Mouse (Mus musculus): ENCODE measurements at regions not wholly inside any gene's neighbourhood (a gene's known extent, or its start where the extent isn't known, plus 50 kb on each side); places are given as distances from the start of the nearest gene placed in this dataset.

DNA sequence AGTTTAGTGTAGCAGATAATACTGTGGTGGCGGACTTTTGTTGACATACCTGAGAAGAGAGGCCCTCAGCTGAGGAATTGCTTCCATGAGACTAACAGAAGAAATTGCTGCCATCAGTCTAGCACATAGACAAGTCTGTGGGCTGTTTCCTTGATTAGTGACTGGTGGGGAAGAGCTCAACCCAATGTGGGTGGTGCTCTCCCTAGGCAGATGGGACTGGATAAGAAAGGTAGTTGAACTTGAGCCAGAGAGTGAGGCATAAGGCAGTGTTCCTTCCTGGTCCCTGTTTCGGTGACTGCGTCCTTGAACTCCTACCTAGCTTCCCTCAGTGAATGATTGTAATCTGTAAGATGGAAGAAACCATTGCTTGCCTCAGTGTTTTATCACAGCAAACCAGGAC, 79.4 kb downstream of the Gm4791 start:
- no peak for TF ChIP-seq CEBPB (IDR thresholded peaks at IDR 0.05; ENCODE audit: insufficient read depth, poor library complexity, severe bottlenecking)
- no peak for TF ChIP-seq TCF12 (IDR thresholded peaks at IDR 0.05; ENCODE audit: insufficient read depth, poor library complexity, severe bottlenecking)
- no peak for TF ChIP-seq POLR2A (IDR thresholded peaks at IDR 0.05; ENCODE audit: insufficient read length, low read depth)
- TF ChIP-seq MAX (IDR thresholded peaks at IDR 0.05; ENCODE audit: low read depth): no peak
- no peak for TF ChIP-seq POLR2AphosphoS2 (IDR thresholded peaks at IDR 0.05; ENCODE audit: insufficient read length, low read depth)
- TF ChIP-seq USF1 (IDR thresholded peaks at IDR 0.05; ENCODE audit: low read depth): no peak

Measured in myocyte (in vitro differentiated cells).